In genomic region chr19:46572951-46573937, GRCm38 (mm10) we compare ENCODE assay signal across 7 mouse cellular contexts. TPM values are rescaled to one million over a fixed set of nuclear protein-coding genes. Genes with fewer than 3 reads are reported as not detected.
DNase-seq lines count a peak whose midpoint lies in the region; ATAC-seq lines count a peak whose summit lies in the region.

TSS of gene Arl3 (minus strand) at chr19:46573198.
TSS of gene Sfxn2 (plus strand) at chr19:46573365.

- H3K4me2 ChIP-seq in intestine, embryonic 15.5 days (replicated peaks) = peak within 1 kb of the TSS; percentile 86

- H3K4me1 ChIP-seq in intestine, embryonic 15.5 days (replicated peaks) = peaks cover 10% of the 10 kb centered on the region; the same call in 1 of the 2 replicates
- peaks cover 46% of the 10 kb centered on the region for H3K4me1 ChIP-seq in midbrain, embryonic 10.5 days

- H3K9ac ChIP-seq in intestine, embryonic 15.5 days = peak within 1 kb of the TSS; percentile 77

- peak within 1 kb of the TSS; percentile 80 for H3K27ac ChIP-seq in intestine, embryonic 15.5 days
- H3K27ac ChIP-seq in midbrain, embryonic 10.5 days (replicated peaks) = peak within 1 kb of the TSS; percentile 94

- under 1% methylated on average over 64 of the region's 67 CpGs for WGBS in intestine, embryonic 15.5 days
- under 1% methylated on average over 67 of the region's 67 CpGs for WGBS in midbrain, embryonic 10.5 days

- H3K36me3 ChIP-seq in intestine, embryonic 15.5 days = no peaks in the 10 kb centered on the region
- 0 out of 2 replicates have a peak, but pooled peaks cover under 1% of the 10 kb centered on the region for H3K36me3 ChIP-seq in midbrain, embryonic 10.5 days

- intact Hi-C loops in gastrocnemius, postnatal 36 days (cut with DNase I) = no loop called here
- intact Hi-C loops in left cerebral cortex, postnatal 25 days (cut with DNase I) = loop anchor here (2.0 kb wide), 1 partner anchor 72 kb away; the partner anchor contains the start of gene Trim8

- ATAC-seq in intestine, embryonic 15.5 days = peak; percentile 97

- peak; percentile 97 for DNase-seq in adrenal gland, adult 2 months
- peak; percentile 94 for DNase-seq in embryo, embryonic 11.5 days (ENCODE audit: low read depth, low spot score)
- peak; percentile 87 to 93 for DNase-seq in gastrocnemius, postnatal 36 days
- peak; percentile 93 to 98 for DNase-seq in left cerebral cortex, postnatal 25 days (ENCODE audit: low spot score in 2 of 2)
- peak; percentile 99 for DNase-seq in midbrain, embryonic 10.5 days (ENCODE audit: low spot score)
- DNase-seq in right cerebral cortex, postnatal 4 days = peak; percentile 93

- peak within 1 kb of the TSS; percentile 84 for H3K4me3 ChIP-seq in intestine, embryonic 15.5 days (replicated peaks)
- H3K4me3 ChIP-seq in midbrain, embryonic 10.5 days = peak within 1 kb of the TSS; percentile 72

- no peaks in the 10 kb centered on the region for H3K9me3 ChIP-seq in intestine, embryonic 15.5 days
- H3K9me3 ChIP-seq in midbrain, embryonic 10.5 days (replicated peaks) = no peaks in the 10 kb centered on the region

- H3K27me3 ChIP-seq in intestine, embryonic 15.5 days (replicated peaks) = no peaks in the 10 kb centered on the region
- H3K27me3 ChIP-seq in midbrain, embryonic 10.5 days (ENCODE audit: low read depth, poor library complexity, severe bottlenecking) = no peaks in the 10 kb centered on the region

RNA-seq across cellular contexts. Expression of gene Arl3, which starts in this region (rescaled TPM):
- 10 to 100 TPM; 51.6 to 75.1 TPM for total RNA-seq in adrenal gland, adult 2 months (2021)
- 11.7 and 12.2 TPM in 2 replicates for polyA plus RNA-seq in adrenal gland, adult 2 months (2012; rRNA removed)
- 10 to 100 TPM; 44.6 to 60.8 TPM for total RNA-seq in gastrocnemius, postnatal 36 days (2021)
- 69.9 and 72.4 TPM in 2 replicates for polyA plus RNA-seq in intestine, embryonic 15.5 days (2015; fragmentation: Nextera tagmentation; extraction: Ambion mirVana)
- 100 to 1,000 TPM; 113 to 120 TPM for total RNA-seq in left cerebral cortex, postnatal 25 days (2021)
- 207 and 216 TPM in 2 replicates for polyA plus RNA-seq in midbrain, embryonic 10.5 days (2016; fragmentation: Nextera tagmentation; extraction: Ambion mirVana)

RNA-seq across cellular contexts. Expression of gene Sfxn2, which starts in this region (rescaled TPM):
- total RNA-seq in adrenal gland, adult 2 months (2021) = 10 to 100 TPM in 1 of 2 experiments, 1 to 10 TPM in 1; 7.7 to 12.7 TPM
- polyA plus RNA-seq in adrenal gland, adult 2 months (2012; rRNA removed) = 3.7 and 4.6 TPM in 2 replicates
- total RNA-seq in gastrocnemius, postnatal 36 days (2021) = 1 to 10 TPM; 2.7 to 4.1 TPM
- 18.2 and 20.5 TPM in 2 replicates for polyA plus RNA-seq in intestine, embryonic 15.5 days (2015; fragmentation: Nextera tagmentation; extraction: Ambion mirVana)
- 1 to 10 TPM; 3.7 to 4.8 TPM for total RNA-seq in left cerebral cortex, postnatal 25 days (2021)
- polyA plus RNA-seq in midbrain, embryonic 10.5 days (2016; fragmentation: Nextera tagmentation; extraction: Ambion mirVana) = 17.0 and 18.1 TPM in 2 replicates

Comparison
In these comparisons a context has a peak if more than half of its experiments do, and no peak if none do; other contexts are left out.
1. Peak in every context shown above with its lines: DNase-seq, ATAC-seq, H3K4me3 ChIP-seq and H3K27ac ChIP-seq.